Mouse (Mus musculus): Measurements from ENCODE around the gene Golga4.

DNA sequence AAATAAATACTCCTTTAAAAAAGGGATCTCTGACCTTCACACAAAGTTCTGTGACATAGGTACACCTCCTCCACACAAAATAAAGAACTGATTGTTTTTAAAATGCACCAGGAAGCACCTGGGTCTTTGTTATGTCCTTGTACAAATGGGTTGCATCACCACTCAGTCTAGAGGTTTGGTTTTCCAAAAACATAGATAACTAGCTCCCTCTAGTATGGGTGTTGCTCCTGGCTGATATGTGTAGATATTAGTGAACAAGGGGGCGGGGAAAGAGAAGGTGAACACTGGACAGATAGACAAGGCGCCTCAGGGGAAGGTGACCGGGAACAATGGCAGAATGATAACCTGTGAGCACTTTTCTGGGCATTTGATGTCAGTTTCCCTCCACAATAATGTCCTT is 10.1 kb upstream of the Golga4 start:
- TF ChIP-seq CTCF (IDR thresholded peaks at IDR 0.05; ENCODE audit: borderline replicate concordance, control insufficient read depth, extremely low read depth, insufficient read depth, low read length, poor library complexity) (no peak), POLR2A (IDR thresholded peaks at IDR 0.05; ENCODE audit: control insufficient read depth, extremely low read depth, insufficient read depth, low read length, poor library complexity) (no peak)
